Mouse (Mus musculus): Measurements from ENCODE around the gene Ppp4r3a. TPM values are rescaled to one million over a fixed set of nuclear protein-coding genes. Genes with fewer than 3 reads are reported as not detected.
A peak's percentile ranks its signal among the peaks of the same experiment; 100 is the strongest.

The Ppp4r3a gene
- polyA plus RNA-seq, 1 experiment from 2014 or later = 18.9 TPM

DNA sequence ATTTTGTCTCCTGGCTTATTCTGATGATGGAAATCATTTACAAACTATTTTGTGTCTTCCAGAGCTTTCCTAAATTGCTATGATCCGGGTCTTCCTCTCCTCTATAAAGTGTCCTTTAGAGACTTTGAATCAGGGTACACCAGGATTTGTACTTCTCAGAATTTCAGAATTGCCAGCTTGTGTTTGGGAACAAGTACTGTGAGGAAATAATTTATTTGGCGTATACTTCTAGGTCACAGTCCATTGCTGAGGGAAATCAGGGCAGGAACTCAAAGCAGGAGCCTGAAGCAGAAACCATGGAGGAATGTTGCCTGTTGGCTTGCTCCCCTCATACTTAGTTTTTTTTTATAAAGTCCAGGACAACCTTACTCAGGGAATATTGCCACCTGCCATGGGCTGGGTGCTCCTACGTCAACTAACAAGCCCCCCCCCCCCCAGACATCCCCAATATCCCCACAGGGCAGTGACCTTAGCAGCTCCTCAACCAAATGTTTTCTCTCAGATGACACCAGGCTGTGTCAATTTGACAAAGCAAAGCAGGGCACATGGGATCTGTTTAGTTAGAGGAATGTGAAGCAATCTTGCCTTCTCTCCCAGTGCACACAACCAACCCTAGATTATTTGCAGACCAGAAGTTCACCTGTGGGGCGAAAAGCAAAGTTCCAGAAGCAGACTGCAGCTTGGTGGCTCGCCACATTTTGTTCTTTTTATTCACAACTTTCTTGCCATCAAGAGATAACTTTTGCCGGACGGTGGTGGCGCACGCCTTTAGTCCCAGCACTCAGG, 1.6 kb upstream of the Ppp4r3a start:
- Histone ChIP-seq H3K27me3 (no peaks in the 10 kb centered on the region), H3K9ac (no peak overlapping the region), H3K9me3 (replicated peaks) (no peaks in the 10 kb centered on the region), H3K4me3 (replicated peaks) (no peak overlapping the region), H3K27ac (replicated peaks) (peak overlapping the region; percentile 95), H3K4me2 (peak overlapping the region; percentile 91), H3K36me3 (replicated peaks) (peaks cover 11% of the 10 kb centered on the region), H3K4me1 (replicated peaks) (peaks cover 35% of the 10 kb centered on the region)
- peak; percentile 10; the same call in 1 of the 2 replicates for ATAC-seq (ENCODE audit: insufficient read depth)
- 66% methylated on average over 9 of the region's 9 CpGs for WGBS (ENCODE audit: insufficient replicate concordance)

DNA sequence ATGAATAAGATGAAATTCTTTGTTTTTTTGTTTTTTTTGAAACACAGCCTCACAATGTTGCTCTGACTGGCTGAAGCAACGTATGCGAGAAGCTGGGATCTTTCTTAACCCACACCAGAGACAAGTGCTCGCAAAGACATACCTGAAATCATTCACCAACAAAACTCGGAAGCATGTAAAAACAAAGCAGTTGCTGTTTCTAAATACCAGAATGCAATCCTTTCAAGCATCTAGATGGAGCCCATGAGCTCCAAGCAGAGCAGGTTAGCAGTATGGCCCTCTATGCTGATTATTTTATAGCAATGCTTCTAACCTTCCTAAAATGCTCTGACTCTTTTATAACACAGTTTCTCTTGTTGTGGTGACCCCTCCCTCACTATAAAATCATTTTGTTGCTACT, 735 bp upstream of the Ppp4r3a start:
- WGBS (ENCODE audit: insufficient replicate concordance) = 18% methylated on average over 4 of the region's 4 CpGs
- peak overlapping the region; percentile 99 for H3K4me3 ChIP-seq (replicated peaks)
- ATAC-seq (ENCODE audit: insufficient read depth) = no peak
- H3K9ac ChIP-seq = peak overlapping the region; percentile 98
- no peaks in the 10 kb centered on the region for H3K9me3 ChIP-seq (replicated peaks)
- H3K27me3 ChIP-seq = no peaks in the 10 kb centered on the region
- peak overlapping the region; percentile 95 for H3K27ac ChIP-seq (replicated peaks)
- H3K36me3 ChIP-seq (replicated peaks) = peaks cover 13% of the 10 kb centered on the region
- H3K4me2 ChIP-seq = peak overlapping the region; percentile 91
- peaks cover 37% of the 10 kb centered on the region for H3K4me1 ChIP-seq (replicated peaks)

DNA sequence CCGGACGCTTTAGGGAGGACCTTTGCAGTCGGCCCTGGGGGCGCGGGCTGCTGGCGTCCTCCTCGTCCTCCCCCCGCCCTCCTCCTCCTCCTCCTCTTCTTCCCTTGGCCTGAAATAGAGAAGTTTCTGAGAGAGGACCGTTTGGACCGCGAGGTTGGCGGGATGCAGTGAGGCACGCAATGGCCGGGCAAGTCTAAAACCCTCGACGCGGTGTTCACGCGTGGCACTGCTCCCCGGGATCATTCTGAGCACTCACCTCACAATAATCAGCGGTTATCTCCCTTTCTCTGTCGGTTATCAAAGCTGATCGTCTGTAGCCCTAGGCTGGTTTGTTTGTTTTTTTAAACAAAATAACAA, 315 bp upstream of the Ppp4r3a start:
- peak overlapping the region; percentile 91 for H3K4me2 ChIP-seq
- under 1% methylated on average over 23 of the region's 23 CpGs for WGBS (ENCODE audit: insufficient replicate concordance)
- peak overlapping the region; percentile 95 for H3K27ac ChIP-seq (replicated peaks)
- peak overlapping the region; percentile 98 for H3K9ac ChIP-seq
- no peaks in the 10 kb centered on the region for H3K27me3 ChIP-seq
- H3K36me3 ChIP-seq (replicated peaks) = peaks cover 13% of the 10 kb centered on the region
- peaks cover 40% of the 10 kb centered on the region for H3K4me1 ChIP-seq (replicated peaks)
- no peaks in the 10 kb centered on the region for H3K9me3 ChIP-seq (replicated peaks)
- ATAC-seq (ENCODE audit: insufficient read depth) = peak; percentile 49
- H3K4me3 ChIP-seq (replicated peaks) = peak overlapping the region; percentile 99

DNA sequence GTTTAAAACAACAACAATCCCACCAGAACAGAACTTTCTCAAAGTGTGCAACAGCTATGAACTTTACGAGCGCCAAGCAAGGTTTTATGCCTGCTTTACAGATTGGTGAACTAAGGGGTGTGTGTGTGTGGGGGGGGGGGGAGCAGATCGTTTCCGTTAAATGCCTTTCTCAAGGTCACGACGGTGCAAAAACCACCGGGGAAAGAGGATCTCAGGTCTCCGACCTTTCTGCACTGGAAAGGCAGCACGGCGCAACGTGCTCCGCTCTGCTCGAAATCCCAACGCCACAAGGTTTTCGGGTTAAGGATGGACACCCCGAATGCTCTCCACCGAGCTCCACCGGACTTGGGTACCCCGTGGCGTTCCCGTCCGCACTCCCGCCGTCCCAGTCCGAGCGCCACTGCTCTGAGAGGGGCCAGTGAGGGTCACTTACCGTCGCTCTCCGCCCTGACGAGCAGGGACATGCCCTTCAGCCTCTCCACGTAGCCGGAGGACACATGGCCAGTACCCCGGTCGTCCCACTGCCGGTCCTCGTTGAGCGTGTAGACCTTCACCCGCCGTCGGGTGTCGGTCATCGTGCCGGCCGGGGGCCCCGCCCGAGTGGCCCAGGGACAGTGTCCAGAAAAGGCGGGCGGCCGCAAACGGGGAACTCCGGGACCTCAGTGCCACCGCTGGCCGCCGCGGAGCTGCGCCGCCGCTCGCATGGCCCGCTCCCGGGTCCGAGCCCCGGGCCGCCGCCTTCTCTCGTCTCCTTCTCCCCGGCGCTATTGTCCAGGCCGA, 1.0 kb downstream of the Ppp4r3a start:
- peak; percentile 3 for ATAC-seq (ENCODE audit: insufficient read depth)

DNA sequence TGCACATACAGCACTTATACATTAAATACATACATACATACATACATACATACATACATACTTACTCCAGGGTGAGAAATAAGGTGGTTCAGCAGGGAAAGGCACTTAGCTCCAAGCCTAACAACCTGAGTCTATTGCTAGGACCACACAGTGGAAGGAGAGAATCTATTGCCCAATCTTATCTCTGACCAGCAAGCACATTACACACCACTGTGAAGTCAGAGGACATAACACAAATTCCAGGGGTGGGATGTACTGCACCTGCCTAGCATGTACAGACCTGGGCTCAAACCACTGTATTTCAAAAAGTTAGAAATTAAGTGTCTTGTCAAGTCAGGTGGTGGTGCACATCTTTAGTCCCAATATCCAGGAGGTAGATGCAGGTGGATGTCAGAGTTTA, 5.5 kb downstream of the Ppp4r3a start:
- Histone ChIP-seq H3K9ac (no peak overlapping the region), H3K4me1 (replicated peaks) (peaks cover 54% of the 10 kb centered on the region), H3K9me3 (replicated peaks) (no peaks in the 10 kb centered on the region), H3K4me2 (no peak overlapping the region; the same call in 1 of the 2 replicates), H3K27me3 (no peaks in the 10 kb centered on the region), H3K36me3 (replicated peaks) (peaks cover 39% of the 10 kb centered on the region), H3K4me3 (replicated peaks) (no peak overlapping the region), H3K27ac (replicated peaks) (no peak overlapping the region)
- peak; percentile 49; the same call in 1 of the 2 replicates for ATAC-seq (ENCODE audit: insufficient read depth)

More for the DNA sequence above, 1.0 kb downstream of the Ppp4r3a start:
- no peaks in the 10 kb centered on the region for H3K27me3 ChIP-seq
- peak overlapping the region; percentile 99 for H3K4me3 ChIP-seq (replicated peaks)
- peak overlapping the region; percentile 98 for H3K9ac ChIP-seq
- H3K4me1 ChIP-seq (replicated peaks) = peaks cover 52% of the 10 kb centered on the region
- H3K27ac ChIP-seq (replicated peaks) = peak overlapping the region; percentile 95
- WGBS (ENCODE audit: insufficient replicate concordance) = under 1% methylated on average over 69 of the region's 69 CpGs
- H3K4me2 ChIP-seq = peak overlapping the region; percentile 91
- no peaks in the 10 kb centered on the region for H3K9me3 ChIP-seq (replicated peaks)
- H3K36me3 ChIP-seq (replicated peaks) = peaks cover 20% of the 10 kb centered on the region

DNA sequence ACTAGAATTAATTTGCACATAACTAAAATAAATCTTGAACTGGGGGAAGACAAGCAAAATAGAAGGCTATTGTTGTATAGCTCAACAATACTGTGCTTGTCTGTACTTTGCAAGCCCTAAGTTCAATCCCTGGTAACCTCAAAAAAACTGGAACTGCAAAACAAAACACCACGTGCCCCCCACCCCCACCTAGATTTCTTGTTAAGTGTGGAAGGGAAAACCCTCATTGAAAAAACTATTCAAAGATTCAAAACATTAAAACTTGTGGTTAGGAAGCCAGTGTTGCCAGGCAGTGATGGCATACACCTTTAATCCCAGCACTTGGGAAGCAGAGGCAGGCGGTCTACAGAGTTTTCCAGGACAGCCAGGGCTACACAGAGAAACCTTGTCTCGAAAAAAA, 8.1 kb downstream of the Ppp4r3a start:
- H3K27ac ChIP-seq (replicated peaks) = no peak overlapping the region

DNA sequence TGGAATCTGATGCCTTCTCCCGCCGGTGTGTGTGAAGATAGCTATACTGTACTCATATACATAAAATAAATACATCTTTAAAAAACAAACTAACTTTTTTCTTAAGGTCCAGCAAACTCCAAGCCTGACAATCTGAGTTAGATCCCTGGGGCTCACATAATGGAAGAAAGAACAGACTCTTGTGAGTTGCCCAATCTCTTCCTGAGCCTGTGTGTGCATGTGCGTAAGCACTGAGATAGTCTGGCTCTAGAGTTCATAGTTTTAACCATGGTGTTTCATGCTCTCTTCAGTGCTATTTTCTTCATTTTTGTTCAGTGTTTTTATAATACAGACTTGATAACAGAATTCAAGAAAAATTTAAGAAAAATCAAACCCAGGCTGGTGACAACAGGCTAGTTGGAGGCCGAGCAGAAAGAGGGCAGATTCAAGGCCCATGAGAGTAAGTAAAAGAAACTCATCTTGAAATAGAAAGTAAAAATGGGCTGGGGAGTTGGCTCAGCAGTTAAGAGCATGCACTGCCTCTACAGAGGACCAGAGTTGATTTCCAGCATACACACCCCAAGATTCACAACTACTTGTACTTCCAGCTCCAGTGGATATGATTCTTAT, 8.6 kb downstream of the Ppp4r3a start:
- no peak overlapping the region for H3K27ac ChIP-seq (replicated peaks)
- H3K9ac ChIP-seq = no peak overlapping the region
- H3K4me3 ChIP-seq (replicated peaks) = no peak overlapping the region
- peaks cover 36% of the 10 kb centered on the region for H3K4me1 ChIP-seq (replicated peaks)
- H3K4me2 ChIP-seq = no peak overlapping the region
- peaks cover 33% of the 10 kb centered on the region for H3K36me3 ChIP-seq (replicated peaks)
- H3K9me3 ChIP-seq (replicated peaks) = no peaks in the 10 kb centered on the region
- 77% methylated on average over 4 of the region's 4 CpGs for WGBS (ENCODE audit: insufficient replicate concordance)
- no peaks in the 10 kb centered on the region for H3K27me3 ChIP-seq
- ATAC-seq (ENCODE audit: insufficient read depth) = no peak

More for the DNA sequence above, 8.1 kb downstream of the Ppp4r3a start:
- 70% methylated on average over 3 of the region's 3 CpGs for WGBS (ENCODE audit: insufficient replicate concordance)
- ATAC-seq (ENCODE audit: insufficient read depth) = no peak
- H3K4me3 ChIP-seq (replicated peaks) = no peak overlapping the region
- H3K9ac ChIP-seq = no peak overlapping the region
- no peaks in the 10 kb centered on the region for H3K27me3 ChIP-seq
- peaks cover 38% of the 10 kb centered on the region for H3K36me3 ChIP-seq (replicated peaks)
- peaks cover 41% of the 10 kb centered on the region for H3K4me1 ChIP-seq (replicated peaks)
- H3K9me3 ChIP-seq (replicated peaks) = no peaks in the 10 kb centered on the region
- H3K4me2 ChIP-seq = no peak overlapping the region

GRCm38 (mm10) chr12:101069813-101070212, 13.7 kb downstream of the Ppp4r3a start:
- no peaks in the 10 kb centered on the region for H3K9me3 ChIP-seq (replicated peaks)
- peaks cover 8% of the 10 kb centered on the region for H3K4me1 ChIP-seq (replicated peaks)
- H3K9ac ChIP-seq = no peak overlapping the region
- H3K4me2 ChIP-seq = no peak overlapping the region
- H3K27me3 ChIP-seq = no peaks in the 10 kb centered on the region
- no peak for ATAC-seq (ENCODE audit: insufficient read depth)
- no peak overlapping the region for H3K27ac ChIP-seq (replicated peaks)
- no peak overlapping the region for H3K4me3 ChIP-seq (replicated peaks)
- H3K36me3 ChIP-seq (replicated peaks) = peaks cover 37% of the 10 kb centered on the region
- WGBS (ENCODE audit: insufficient replicate concordance) = 64% methylated on average over 1 of the region's 1 CpGs

DNA sequence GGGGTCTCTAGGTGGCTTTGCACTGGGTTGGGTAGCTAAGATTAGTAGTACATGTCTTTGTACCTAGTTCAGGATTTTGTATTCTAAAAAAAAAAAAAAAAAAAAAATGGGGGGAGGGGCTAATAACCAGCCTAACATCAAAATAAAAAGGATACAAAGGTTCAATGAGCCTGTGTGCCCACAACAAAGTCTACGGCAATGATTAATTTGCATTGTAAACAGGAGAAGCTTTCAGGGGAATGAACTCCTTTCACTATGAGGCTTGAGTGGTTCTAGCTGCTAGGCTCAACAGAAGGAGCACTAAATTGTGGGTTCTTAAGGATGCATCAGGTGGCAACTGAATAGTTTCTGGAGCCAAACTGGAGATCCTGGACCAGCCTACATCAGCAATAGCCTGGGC, 17.2 kb downstream of the Ppp4r3a start:
- Histone ChIP-seq H3K36me3 (replicated peaks) (peaks cover 70% of the 10 kb centered on the region), H3K4me1 (replicated peaks) (no peaks in the 10 kb centered on the region; the same call in none of the 2 replicates), H3K4me3 (replicated peaks) (no peak overlapping the region), H3K9me3 (replicated peaks) (no peaks in the 10 kb centered on the region), H3K27ac (replicated peaks) (no peak overlapping the region), H3K27me3 (no peaks in the 10 kb centered on the region), H3K4me2 (no peak overlapping the region), H3K9ac (no peak overlapping the region)
- ATAC-seq (ENCODE audit: insufficient read depth) = no peak
- WGBS (ENCODE audit: insufficient replicate concordance) = 89% methylated on average over 1 of the region's 1 CpGs

DNA sequence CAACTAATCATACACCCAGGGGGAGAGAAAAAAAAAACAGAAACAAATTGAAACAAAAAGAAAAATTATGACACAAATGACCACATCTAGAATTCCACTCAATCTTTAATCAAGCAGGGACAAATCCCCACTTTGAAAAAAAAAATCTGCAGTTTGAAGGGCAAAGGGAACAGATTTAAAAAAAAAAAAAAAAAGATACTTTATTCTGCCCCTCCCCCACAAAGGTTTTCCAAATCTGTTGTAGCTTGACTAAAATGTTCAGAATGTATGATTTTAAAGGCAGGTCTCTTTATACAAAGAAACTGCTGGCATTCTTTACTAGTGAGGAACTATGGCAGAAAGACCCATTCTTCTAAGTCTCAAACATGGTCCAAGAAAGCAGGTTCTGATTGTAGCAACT, 43.5 kb downstream of the Ppp4r3a start:
- no peak overlapping the region for H3K4me3 ChIP-seq (replicated peaks)
- no peaks in the 10 kb centered on the region for H3K9me3 ChIP-seq (replicated peaks)
- no peak for ATAC-seq (ENCODE audit: insufficient read depth)
- H3K9ac ChIP-seq = no peak overlapping the region
- H3K4me2 ChIP-seq = no peak overlapping the region
- no peak overlapping the region for H3K27ac ChIP-seq (replicated peaks)
- H3K36me3 ChIP-seq (replicated peaks) = peaks cover 62% of the 10 kb centered on the region
- H3K27me3 ChIP-seq = no peaks in the 10 kb centered on the region
- no peaks in the 10 kb centered on the region for H3K4me1 ChIP-seq (replicated peaks)
